Mouse (Mus musculus) c-Kit-positive CD71-positive TER-119-positive erythroid progenitor cells, embryonic 14.5 days (primary cell): Measurements from ENCODE around the gene Stpg3.

Experiments
- DNase-seq: peaks from one replicate; pipeline ENCODE4 v3.0.0-alpha.2; 2013; ENCODE audit warnings: low spot score

Gene Stpg3

GRCm38 (mm10) chr2:25203631-25204214 lies 10.7 kb downstream of the Stpg3 start:
- DNase-seq: no peak

DNA sequence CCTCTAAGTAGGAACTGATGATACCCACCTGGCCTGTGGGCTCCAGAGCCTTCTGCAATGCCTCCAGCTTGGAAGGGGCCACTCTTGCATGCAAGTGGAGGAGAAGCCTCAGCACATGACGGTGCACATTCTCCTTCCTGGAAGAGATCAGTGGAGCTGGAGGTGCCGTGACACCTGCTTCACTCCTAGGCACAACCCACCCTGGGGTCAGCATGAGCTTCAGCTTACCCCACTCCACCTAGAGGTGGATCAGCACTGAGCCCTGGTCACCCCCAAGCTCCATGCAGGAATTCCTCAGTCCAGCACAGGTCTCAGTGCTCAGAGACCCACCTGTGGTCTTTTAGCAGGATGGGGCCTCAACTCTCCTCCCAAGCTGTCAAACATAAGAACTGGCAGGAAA lies 13.8 kb downstream of the Stpg3 start:
- DNase-seq: no peak

DNA sequence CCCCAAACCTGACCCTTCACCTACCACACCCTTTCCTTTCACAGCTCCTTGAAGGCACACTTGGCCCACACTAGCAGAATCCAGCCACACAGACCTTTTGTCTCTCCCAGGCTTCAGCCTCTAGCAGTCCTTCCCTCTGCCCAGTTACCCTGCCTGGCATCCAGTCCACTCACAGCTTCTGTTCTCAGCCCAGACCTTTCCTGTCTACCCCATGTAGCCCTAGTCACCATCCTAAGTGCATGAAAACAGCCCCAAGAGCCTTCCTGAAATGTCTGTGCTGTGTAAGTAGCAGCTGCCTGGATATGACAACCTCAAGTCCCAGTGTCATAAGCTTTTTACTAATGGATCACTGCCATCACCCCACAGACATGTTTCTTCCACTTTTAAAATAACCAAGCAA lies 16.5 kb downstream of the Stpg3 start:
- DNase-seq: no peak

DNA sequence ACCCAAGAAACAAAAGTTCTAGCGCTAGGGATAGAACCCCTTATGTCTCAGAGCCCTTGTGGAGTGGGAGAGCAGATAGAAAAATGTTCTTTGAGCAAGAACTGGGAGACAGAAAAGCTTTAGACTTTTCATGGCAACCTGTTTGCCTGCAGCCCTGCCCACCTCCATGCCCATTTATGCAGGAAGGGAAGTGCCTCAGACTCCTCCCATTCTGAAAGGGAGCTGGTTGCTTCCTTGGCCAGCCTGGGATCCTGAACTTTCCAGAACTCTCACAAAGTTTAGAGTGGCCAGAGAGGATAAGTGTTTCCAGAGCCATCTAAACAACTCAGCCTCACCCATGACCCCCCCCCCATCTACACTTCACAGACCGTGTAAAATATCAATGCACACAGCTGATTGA lies 17.2 kb downstream of the Stpg3 start:
- DNase-seq: no peak

DNA sequence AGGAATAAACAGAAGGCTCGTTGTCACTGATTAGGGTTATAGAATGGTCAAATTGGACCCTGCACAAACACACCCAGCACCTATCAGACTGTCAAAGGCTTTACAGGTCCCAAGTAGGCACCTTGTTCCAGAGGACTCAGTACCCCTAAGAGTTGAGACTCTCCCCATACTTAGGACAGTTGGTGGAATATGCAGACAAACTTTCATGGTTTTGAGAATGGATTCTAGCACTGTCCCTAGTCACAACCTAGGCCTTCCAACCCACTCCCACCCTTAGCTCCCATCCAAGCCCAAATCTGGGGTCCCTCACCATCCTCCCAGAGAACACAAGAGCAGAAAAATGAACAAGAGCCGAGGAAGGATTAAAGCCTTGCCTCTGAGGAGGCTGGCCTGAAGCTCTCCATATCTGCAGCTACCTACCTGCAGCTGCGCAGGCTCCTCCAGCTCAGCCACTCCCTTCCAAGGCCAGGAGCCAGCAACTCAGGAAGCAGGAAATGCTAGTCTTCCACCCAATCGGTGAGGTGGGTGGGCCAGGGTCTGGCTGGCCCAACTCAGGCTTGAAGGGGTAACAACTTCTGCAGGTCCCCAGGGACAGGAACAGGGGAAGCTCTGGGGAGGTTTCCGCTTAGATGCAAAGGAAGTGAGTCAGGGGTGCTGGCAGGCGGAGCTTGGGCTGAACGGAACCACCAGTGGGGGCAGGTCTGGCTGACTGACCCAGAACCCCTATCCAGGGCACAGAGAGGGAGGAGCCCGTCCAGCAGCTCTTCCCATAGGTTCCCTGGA lies 18.1 kb downstream of the Stpg3 start, which contains the start of gene Tor4a:
Gene Tor4a (minus strand): TSS at position 715 of the 783 bp plus-strand sequence.
- DNase-seq: no peak

DNA sequence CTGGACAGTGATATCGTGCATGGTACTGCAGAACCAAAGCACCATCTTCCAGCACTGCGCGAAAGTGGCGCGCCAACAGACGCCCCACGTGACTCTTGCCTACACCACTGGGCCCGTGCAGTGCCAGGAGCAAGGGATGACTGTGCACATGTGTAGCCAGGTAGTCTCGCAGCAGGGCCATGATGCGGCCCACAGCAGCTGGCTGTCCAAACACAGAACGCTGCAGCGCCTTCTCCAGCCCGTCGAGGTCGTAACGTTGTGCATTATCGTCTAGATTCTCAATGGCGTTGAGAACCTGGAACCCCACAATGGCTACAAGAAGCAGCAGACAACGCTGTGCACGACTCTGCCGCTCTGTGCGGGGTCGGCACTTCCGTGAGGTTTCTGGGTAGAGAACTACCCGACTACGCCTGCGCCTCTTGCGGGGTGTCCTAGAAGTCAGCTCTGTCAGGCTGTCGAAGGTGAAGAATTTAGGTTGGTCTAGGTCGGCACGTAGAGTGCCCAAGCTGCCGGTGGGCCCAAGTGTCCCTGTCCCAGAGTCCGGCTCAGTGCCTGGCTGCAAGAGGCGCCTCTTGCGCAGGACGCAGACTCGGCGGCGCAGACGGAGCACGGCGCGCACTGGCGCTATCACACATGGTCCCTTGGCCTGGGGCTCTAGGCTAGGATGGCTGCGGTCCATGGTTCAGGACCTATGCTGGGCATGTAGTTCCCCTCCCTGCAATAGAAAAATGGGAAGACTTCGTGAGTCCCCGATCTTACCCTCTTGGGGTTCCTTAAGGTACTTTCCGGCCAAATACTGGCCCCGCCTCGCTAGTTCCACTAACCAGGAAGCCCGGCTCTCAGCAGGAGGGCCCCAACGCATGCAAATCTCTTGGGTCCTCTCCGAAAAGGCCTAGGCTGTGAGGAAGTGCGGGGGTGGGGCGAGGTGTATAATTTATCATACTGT lies 19.0 kb downstream of the Stpg3 start:
- DNase-seq: peak; percentile 54

GRCm38 (mm10) chr2:25194486-25195171 lies 19.8 kb downstream of the Stpg3 start:
- DNase-seq: no peak

GRCm38 (mm10) chr2:25194006-25194405 lies 20.4 kb downstream of the Stpg3 start:
- no peak for DNase-seq

- DNase-seq: peak; percentile 84
These were observed 21.1 kb downstream of the Stpg3 start for GRCm38 (mm10) chr2:25193330-25193770.

GRCm38 (mm10) chr2:25187841-25188240 lies 26.6 kb downstream of the Stpg3 start:
- DNase-seq: no peak

DNA sequence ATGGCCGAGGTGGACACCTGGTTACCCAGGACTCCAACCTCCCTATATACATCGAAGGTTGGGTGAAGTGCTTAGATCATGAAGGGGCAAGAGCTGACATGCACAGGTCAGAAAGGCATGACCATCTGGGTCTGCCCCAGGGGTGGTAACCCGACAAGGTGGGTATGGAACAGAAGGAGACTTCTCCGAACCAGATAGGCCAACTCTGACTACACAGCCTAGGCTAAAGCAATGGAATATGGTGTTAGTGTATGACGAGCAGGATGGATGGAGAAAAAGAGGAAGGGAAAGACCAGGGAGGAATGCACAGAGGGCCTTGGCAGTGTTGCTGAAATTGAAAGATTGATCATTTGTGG lies 27.9 kb downstream of the Stpg3 start:
- no peak for DNase-seq

DNA sequence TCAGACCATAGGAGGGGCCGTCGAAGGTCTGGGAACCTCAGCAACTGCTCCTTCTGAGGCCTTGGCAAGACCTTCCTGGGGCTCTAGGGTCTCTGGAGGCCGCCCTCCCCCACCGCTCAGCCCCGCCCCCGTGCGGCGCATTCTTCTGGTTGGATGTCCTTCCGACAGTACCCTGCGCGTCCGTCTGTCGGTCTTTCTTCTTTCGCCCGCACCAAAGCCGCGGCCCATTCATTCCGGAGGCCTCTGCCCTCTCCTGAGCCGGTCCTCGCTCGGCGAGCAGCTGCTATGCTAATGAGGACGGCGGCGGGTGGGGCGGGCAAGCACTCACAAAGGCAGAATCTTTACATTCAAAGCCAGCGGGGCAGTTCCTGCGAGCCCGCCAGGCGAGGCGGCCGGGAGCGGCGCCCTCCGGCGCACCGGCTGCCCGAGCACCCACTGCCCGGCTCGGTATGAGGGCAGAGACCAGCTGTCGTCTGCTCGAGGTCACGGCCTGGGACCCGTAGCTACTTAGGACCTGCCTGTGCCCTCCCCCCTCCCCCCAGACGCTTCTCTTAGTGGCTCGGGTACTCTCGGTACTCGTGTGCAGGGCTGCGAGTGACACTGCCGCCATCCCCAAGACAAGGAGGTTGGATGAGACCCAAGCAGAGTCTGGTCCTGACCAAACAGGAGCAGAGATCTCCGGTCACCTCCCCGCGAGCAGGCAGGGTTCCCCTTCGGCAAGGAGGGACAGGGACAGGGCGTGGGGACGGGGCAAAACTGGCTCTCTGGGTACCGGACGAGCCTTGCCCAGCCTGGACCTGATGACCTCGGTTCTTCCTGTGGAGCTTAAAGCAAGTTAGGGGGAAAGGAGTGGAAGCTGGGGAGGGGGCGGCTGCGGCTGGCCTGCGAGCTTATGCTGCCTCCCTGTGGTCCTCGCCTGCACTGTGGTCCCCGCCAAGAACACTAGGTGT lies 28.5 kb downstream of the Stpg3 start:
- no peak for DNase-seq

GRCm38 (mm10) chr2:25184496-25184895 lies 29.9 kb downstream of the Stpg3 start:
- DNase-seq: no peak

DNA sequence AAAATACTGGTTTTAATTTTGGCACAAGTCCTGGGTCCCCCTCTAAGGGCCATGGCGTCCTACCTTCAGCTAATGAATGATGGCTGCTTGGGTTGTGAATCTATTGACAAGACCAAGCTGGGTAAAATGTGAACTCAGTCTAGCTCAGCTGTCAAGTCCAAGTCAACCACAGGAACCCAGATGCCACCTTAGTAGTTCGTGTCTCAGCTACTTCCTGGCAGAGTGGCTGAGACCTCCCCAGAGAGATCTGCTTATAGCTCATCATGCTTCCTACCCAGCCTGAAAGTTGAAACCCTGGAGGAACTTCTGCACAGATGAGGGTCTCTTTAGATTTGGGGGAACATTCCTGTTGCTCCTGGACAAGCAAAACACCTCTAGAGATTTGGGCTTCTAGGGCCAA lies 31.1 kb downstream of the Stpg3 start:
- DNase-seq: no peak

DNA sequence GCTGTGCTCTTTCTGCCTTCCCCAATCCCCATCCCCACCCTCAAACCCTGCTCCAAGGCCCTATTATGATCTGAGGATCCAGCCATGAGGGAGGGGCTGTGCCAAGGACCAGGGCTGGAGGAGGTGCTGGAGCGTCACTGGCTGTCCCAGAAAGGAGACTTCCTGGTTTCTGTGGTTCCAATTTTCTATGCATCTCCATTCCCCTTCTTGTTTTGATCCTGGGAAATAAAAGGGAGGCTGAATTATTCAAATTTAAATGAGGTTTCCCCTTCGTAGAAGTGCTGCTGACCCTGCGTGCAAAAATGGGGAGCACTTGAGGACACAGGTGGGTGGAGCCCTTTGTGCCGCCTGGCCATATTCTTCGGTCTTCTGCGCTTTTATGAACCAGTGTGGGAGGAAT lies 31.8 kb downstream of the Stpg3 start:
- no peak for DNase-seq

GRCm38 (mm10) chr2:25181891-25182397 lies 32.5 kb downstream of the Stpg3 start:
- no peak for DNase-seq

- DNase-seq: peak; percentile 62
These were observed 33.2 kb downstream of the Stpg3 start for GRCm38 (mm10) chr2:25180973-25181890.

GRCm38 (mm10) chr2:25180478-25180903 lies 33.9 kb downstream of the Stpg3 start, which contains the start of gene Nrarp:
Gene Nrarp (plus strand): TSS chr2:25180758.
- DNase-seq: peak; percentile 74

GRCm38 (mm10) chr2:25179566-25180217 lies 34.7 kb downstream of the Stpg3 start:
- no peak for DNase-seq
